Mouse (Mus musculus) stomach, embryonic 15.5 days (tissue): Measurements from ENCODE around the gene Olfr1093. TPM values are rescaled to one million over a fixed set of nuclear protein-coding genes. Genes with fewer than 3 reads are reported as not detected.

Experiments
- ATAC-seq: fragments of 200-750 bp; cut with Nextera tagmentation; 2 replicates; pipeline ENCODE4 v1.8.0; 2017; ENCODE audit warnings: low read depth, moderate number of reproducible peaks, moderate TSS enrichment; ENCODE audit not compliant: insufficient read depth, low FRiP score
- H3K27ac ChIP-seq: fragments of 300-500 bp; sonication (generic); 2 replicates; pipeline ENCODE4 v1.5.1; 2015; ENCODE audit warnings: mild to moderate bottlenecking, inconsistent platforms
- H3K27me3 ChIP-seq: fragments of 300-500 bp; sonication (generic); replicated peaks from 2 replicates; pipeline ENCODE4 v1.6.1; 2015; ENCODE audit warnings: inconsistent platforms
- H3K36me3 ChIP-seq: fragments of 300-500 bp; sonication (generic); 2 replicates; pipeline ENCODE4 v1.6.1; 2015; ENCODE audit warnings: inconsistent platforms
- H3K4me1 ChIP-seq: fragments of 300-500 bp; sonication (generic); 2 replicates; pipeline ENCODE4 v1.6.1; 2015; ENCODE audit warnings: inconsistent platforms
- H3K4me2 ChIP-seq: fragments of 300-500 bp; sonication (generic); 2 replicates; pipeline ENCODE4 v1.6.1; 2015; ENCODE audit warnings: mild to moderate bottlenecking, inconsistent platforms
- H3K4me3 ChIP-seq: fragments of 300-500 bp; sonication (generic); replicated peaks from 2 replicates; pipeline ENCODE4 v1.5.1; 2015; ENCODE audit warnings: inconsistent platforms
- H3K9ac ChIP-seq: fragments of 300-500 bp; sonication (generic); 2 replicates; pipeline ENCODE4 v1.6.1; 2015; ENCODE audit warnings: inconsistent platforms
- H3K9me3 ChIP-seq: fragments of 300-500 bp; sonication (generic); 2 replicates; pipeline ENCODE4 v1.6.1; 2016; ENCODE audit warnings: inconsistent platforms
- WGBS: fragments of 180-500 bp; shearing (Covaris S2); methylation state at CpG from one replicate; pipeline ENCODE4 v1.1.7; 2015; 5-methylcytosine and 5-hydroxymethylcytosine counted together
- polyA plus RNA-seq: library from polyadenylated mRNA; unstranded; fragments of >200 nt; fragmentation: Nextera tagmentation; extraction: Ambion mirVana; gene quantifications from 2 replicates; pipeline ENCODE4 v1.2.1, GENCODE M21; 2015

Gene Olfr1093
- polyA plus RNA-seq, result not detected in 2 replicates

GRCm38 (mm10) chr2:86782179-86782578 lies at the start of gene Olfr1093:
TSS of gene Olfr1093 (plus strand) at chr2:86782479.
- Histone ChIP-seq H3K27ac (no peak within 1 kb of the TSS), H3K4me1 (no peaks in the 10 kb centered on the region), H3K4me3 (no peak within 1 kb of the TSS), H3K27me3 (no peaks in the 10 kb centered on the region), H3K4me2 (no peak within 1 kb of the TSS), H3K9ac (no peak within 1 kb of the TSS), H3K36me3 (no peaks in the 10 kb centered on the region), H3K9me3 (no peaks in the 10 kb centered on the region)
- ATAC-seq, result no peak
- WGBS, result 69% methylated on average over 2 of the region's 2 CpGs

- ATAC-seq, result no peak
- no peak within 1 kb of the TSS for H3K4me3 ChIP-seq
- no peak within 1 kb of the TSS for H3K4me2 ChIP-seq
- H3K27me3 ChIP-seq, result no peaks in the 10 kb centered on the region
- no peak within 1 kb of the TSS for H3K9ac ChIP-seq
- no peak within 1 kb of the TSS for H3K27ac ChIP-seq
- no peaks in the 10 kb centered on the region for H3K9me3 ChIP-seq
- H3K36me3 ChIP-seq, result no peaks in the 10 kb centered on the region
- no peaks in the 10 kb centered on the region for H3K4me1 ChIP-seq
Observed at GRCm38 (mm10) chr2:86733601-86734000, 48.7 kb upstream of the Olfr1093 start, which contains the start of gene Olfr1089. TSS of gene Olfr1089 (minus strand) at chr2:86733701.

- Histone ChIP-seq H3K36me3 (no peaks in the 10 kb centered on the region), H3K27me3 (no peaks in the 10 kb centered on the region), H3K4me2 (no peak within 1 kb of the TSS), H3K9me3 (no peaks in the 10 kb centered on the region), H3K4me1 (no peaks in the 10 kb centered on the region), H3K9ac (no peak within 1 kb of the TSS), H3K27ac (no peak within 1 kb of the TSS), H3K4me3 (no peak within 1 kb of the TSS)
- ATAC-seq, result no peak
- WGBS, result 95% methylated on average over 1 of the region's 1 CpGs
Observed at GRCm38 (mm10) chr2:86758893-86759292, 23.4 kb upstream of the Olfr1093 start, which contains the start of gene Olfr1090. TSS of gene Olfr1090 (minus strand) at chr2:86758993.

GRCm38 (mm10) chr2:86761050-86761449 lies 21.2 kb upstream of the Olfr1093 start:
- H3K4me3 ChIP-seq, result no peak overlapping the region
- H3K27ac ChIP-seq, result no peak overlapping the region
- WGBS, result 96% methylated on average over 6 of the region's 6 CpGs
- no peak for ATAC-seq
- H3K9ac ChIP-seq, result no peak overlapping the region
- no peaks in the 10 kb centered on the region for H3K36me3 ChIP-seq
- no peaks in the 10 kb centered on the region for H3K4me1 ChIP-seq
- no peak overlapping the region for H3K4me2 ChIP-seq
- H3K9me3 ChIP-seq, result no peaks in the 10 kb centered on the region
- no peaks in the 10 kb centered on the region for H3K27me3 ChIP-seq

GRCm38 (mm10) chr2:86809918-86810317 lies 27.6 kb downstream of the Olfr1093 start, which contains the start of gene Olfr141:
TSS of gene Olfr141 (minus strand) at chr2:86810018.
- no peak within 1 kb of the TSS for H3K4me2 ChIP-seq
- H3K4me1 ChIP-seq, result no peaks in the 10 kb centered on the region
- no peak within 1 kb of the TSS for H3K9ac ChIP-seq
- H3K27me3 ChIP-seq, result no peaks in the 10 kb centered on the region
- H3K36me3 ChIP-seq, result no peaks in the 10 kb centered on the region
- no peaks in the 10 kb centered on the region for H3K9me3 ChIP-seq
- H3K27ac ChIP-seq, result no peak within 1 kb of the TSS
- ATAC-seq, result no peak
- H3K4me3 ChIP-seq, result no peak within 1 kb of the TSS

- no peak within 1 kb of the TSS for H3K9ac ChIP-seq
- H3K4me3 ChIP-seq, result no peak within 1 kb of the TSS
- no peak for ATAC-seq
- no peaks in the 10 kb centered on the region for H3K4me1 ChIP-seq
- H3K4me2 ChIP-seq, result no peak within 1 kb of the TSS
- H3K36me3 ChIP-seq, result no peaks in the 10 kb centered on the region
- no peaks in the 10 kb centered on the region for H3K9me3 ChIP-seq
- no peak within 1 kb of the TSS for H3K27ac ChIP-seq
- H3K27me3 ChIP-seq, result no peaks in the 10 kb centered on the region
Observed at GRCm38 (mm10) chr2:86824363-86824762, 42.1 kb downstream of the Olfr1093 start, which contains the start of gene Olfr1094. TSS of gene Olfr1094 (plus strand) at chr2:86824663.

Other genes with a start within 250 kb of the Olfr1093 start
- gene Olfr1079, start 240.0 kb upstream of the Olfr1093 start, polyA plus RNA-seq, result not detected in 2 replicates
- gene Olfr1080, start 224.2 kb upstream of the Olfr1093 start, polyA plus RNA-seq, result not detected in 2 replicates
- gene Olfr1082, start 183.5 kb upstream of the Olfr1093 start, polyA plus RNA-seq, result not detected in 2 replicates
- not detected in 2 replicates for gene Olfr1084, start 142.8 kb upstream of the Olfr1093 start, polyA plus RNA-seq
- not detected in 2 replicates for gene Olfr1085, start 120.5 kb upstream of the Olfr1093 start, polyA plus RNA-seq
- gene Olfr1086, start 102.4 kb upstream of the Olfr1093 start, polyA plus RNA-seq, result not detected in 2 replicates
- not detected in 2 replicates for gene Olfr1087, start 84.1 kb upstream of the Olfr1093 start, polyA plus RNA-seq
- gene Olfr1089, start 48.8 kb upstream of the Olfr1093 start, polyA plus RNA-seq, result not detected in 2 replicates
- gene Olfr1090, start 23.5 kb upstream of the Olfr1093 start, polyA plus RNA-seq, result not detected in 2 replicates
- not detected in 2 replicates for gene Olfr141, start 27.5 kb downstream of the Olfr1093 start, polyA plus RNA-seq
- gene Olfr1094, start 42.2 kb downstream of the Olfr1093 start, polyA plus RNA-seq, result not detected in 2 replicates
- gene Olfr1095, start 69.2 kb downstream of the Olfr1093 start, polyA plus RNA-seq, result not detected in 2 replicates
- not detected in 2 replicates for gene Gm13723, start 92.3 kb downstream of the Olfr1093 start, polyA plus RNA-seq
- not detected in 2 replicates for gene Olfr1097, start 109.7 kb downstream of the Olfr1093 start, polyA plus RNA-seq
- not detected in 2 replicates for gene Olfr1098, start 142.1 kb downstream of the Olfr1093 start, polyA plus RNA-seq
- not detected in 2 replicates for gene Olfr1099, start 178.2 kb downstream of the Olfr1093 start, polyA plus RNA-seq
- not detected in 2 replicates for gene Olfr1100, start 197.5 kb downstream of the Olfr1093 start, polyA plus RNA-seq
- not detected in 2 replicates for gene Olfr1101, start 208.7 kb downstream of the Olfr1093 start, polyA plus RNA-seq
- gene Olfr1102, start 215.9 kb downstream of the Olfr1093 start, polyA plus RNA-seq, result not detected in 2 replicates
- gene Olfr1104, start 244.6 kb downstream of the Olfr1093 start, polyA plus RNA-seq, result not detected in 2 replicates